Mouse (Mus musculus): ENCODE measurements around the gene Tap1.
A peak's percentile ranks its signal among the peaks of the same experiment; 100 is the strongest.
"Not testable (repeated sequence)": the region's sequence is repeated elsewhere in the genome, so short reads cannot be mapped to it uniquely, and the experiment has no call there.

Gene Tap1

DNA sequence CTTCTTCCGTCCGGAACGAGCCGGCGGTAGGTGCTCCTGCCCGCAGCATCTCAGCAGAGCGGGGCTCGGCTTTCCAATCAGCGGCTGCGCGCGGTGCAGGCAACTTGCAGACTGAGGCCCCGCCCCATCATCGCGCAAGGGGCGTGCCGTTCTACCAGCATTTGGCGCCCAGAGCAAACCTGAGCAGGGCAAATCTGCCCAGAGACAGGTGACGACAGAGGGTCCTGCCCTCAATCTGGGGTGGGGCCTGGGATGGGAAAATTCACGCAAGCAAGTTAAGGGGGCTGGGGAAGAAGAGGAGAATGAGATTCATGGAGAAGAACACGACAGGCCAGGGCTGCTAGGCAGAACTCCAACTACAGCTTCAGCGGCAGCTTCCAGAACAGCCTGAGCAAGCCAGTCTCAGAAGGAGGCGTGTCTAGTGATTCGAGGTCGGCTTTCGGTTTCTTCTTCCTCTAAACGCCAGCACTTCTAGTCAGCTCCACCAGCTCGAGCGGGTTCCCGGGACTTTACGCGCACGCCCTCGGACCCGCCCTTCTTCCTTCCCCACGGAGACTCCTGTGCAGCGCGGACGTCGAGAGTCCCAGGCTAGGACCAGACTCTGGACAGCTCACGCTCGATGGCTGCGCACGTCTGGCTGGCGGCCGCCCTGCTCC is at the start of gene Tap1, which contains the start of gene Psmb9:
TSS of gene Tap1 (plus strand) at position 293 of the 656 bp plus-strand sequence.
TSS of gene Psmb9 (minus strand) at position 504 of the 656 bp plus-strand sequence.
- peak; percentile 84 for DNase-seq (ENCODE audit: low read depth, low spot score)

- no peak for DNase-seq (ENCODE audit: low read depth, low spot score)
Measured at GRCm38 (mm10) chr17:34137601-34138000, 49.8 kb upstream of the Tap1 start.

GRCm38 (mm10) chr17:34138655-34139054 is 48.7 kb upstream of the Tap1 start:
- no peak for DNase-seq (ENCODE audit: low read depth, low spot score)

- no peak for DNase-seq (ENCODE audit: low read depth, low spot score)
Measured at GRCm38 (mm10) chr17:34139416-34139815, 47.9 kb upstream of the Tap1 start.

DNA sequence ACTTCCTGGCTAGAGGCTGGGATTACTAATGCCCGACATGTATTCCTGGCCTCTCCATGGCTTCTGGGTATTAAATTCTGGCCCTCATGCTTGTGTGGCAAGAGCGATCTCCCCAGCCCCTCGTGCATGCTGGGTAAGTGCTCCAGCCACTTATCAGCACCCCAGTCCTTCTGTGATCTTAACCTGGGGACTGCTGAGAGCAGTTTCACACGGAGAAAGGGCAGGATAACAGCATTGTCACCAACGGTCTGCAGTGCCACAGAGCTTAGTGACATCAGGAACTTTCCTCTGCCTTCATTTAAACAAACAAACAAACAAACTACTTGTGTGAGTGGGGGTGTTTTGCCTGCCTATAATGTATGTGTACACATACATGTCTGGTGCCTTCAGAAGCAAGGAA is 47.1 kb upstream of the Tap1 start:
- no peak for DNase-seq (ENCODE audit: low read depth, low spot score)

DNA sequence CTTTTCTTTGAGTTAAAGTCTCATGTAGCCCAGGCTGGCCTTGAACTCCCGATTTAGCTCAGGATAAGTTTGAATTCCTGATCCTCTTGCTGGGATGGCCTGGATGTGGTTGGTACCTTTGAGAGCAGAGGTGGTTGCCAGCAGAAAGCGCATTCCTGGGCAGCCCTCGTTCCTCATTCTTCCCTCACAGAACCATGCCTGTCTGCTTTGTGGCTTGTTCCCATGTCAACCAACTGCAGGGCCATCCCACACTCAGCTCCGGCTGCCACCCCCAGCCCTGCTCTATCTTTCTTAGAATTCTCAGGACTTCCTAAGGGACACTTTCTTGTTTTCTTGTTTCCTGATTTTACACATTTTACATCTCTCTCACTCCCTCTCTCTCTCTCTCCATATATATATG is 45.9 kb upstream of the Tap1 start:
- DNase-seq (ENCODE audit: low read depth, low spot score), result no peak

DNA sequence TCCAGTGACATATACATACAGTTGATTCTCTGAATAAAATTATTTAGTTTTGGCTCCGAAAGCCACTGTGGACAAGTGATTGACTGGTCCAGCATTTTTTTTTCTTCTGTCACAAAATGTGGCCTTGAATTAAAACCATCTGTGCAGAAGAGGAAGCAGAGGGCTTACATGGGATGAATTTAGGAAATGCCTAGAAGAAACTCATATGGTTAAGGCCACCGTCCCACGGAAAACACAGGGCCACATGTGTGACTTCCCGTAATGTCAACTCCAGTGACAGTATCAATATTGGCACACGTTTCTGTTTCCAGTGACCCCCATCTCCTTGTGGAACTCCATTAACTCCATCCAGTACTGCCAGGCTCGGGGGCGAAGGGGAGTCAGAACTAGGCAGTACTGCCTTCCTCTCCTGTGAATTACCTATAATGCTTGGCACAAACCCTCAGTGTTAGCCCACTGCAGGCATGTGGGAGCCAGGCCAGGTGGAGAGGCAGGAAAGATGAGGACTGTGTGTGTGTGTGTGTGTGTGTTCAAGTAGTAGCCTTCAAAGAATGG is 44.8 kb upstream of the Tap1 start:
- no peak for DNase-seq (ENCODE audit: low read depth, low spot score)

- no peak for DNase-seq (ENCODE audit: low read depth, low spot score)
Measured at GRCm38 (mm10) chr17:34143033-34143432, 44.3 kb upstream of the Tap1 start, which contains the start of gene H2-DMb2. TSS of gene H2-DMb2 (plus strand) at chr17:34143307.

DNA sequence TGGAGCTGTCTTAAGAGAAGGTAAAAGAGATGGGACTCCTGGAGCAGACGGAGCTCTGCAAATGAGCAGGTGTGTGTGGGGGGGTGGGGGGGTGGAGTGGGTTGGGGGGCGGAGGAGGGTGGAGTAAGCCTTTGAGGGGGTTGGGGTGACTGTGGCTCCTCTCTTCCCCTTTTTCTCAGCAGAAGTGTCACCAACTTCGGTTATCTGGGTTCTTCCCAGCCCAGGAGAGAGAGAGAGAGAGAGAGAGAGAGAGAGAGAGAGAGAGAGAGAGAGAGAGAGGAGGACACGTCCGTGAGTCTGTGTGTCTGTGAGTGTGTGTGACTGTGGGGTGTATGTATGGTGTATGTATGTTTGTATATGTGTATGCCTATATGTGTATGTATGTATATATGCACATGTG is 43.9 kb upstream of the Tap1 start:
- no peak for DNase-seq (ENCODE audit: low read depth, low spot score)

DNA sequence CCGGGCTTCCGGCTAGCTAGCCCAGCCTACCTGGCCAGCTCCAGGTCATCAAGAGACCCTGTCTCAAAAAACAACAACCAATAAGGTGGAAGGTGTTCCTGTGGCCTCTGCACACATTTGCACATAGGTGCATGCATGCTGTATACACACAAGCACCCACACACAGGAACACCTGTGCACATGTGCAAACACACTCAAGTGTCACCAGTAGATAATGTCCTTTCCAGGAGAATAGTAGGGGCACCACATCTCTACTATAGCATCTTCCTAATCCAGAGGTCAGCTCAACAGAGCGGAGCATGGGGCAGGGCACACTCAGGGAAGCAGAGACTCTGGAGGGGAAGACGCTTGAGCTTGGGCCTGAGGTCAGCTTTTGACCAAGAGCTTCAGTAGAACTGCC is 43.1 kb upstream of the Tap1 start:
- DNase-seq (ENCODE audit: low read depth, low spot score), result not testable (repeated sequence)

- no peak for DNase-seq (ENCODE audit: low read depth, low spot score)
Measured at GRCm38 (mm10) chr17:34144960-34145371, 42.4 kb upstream of the Tap1 start.

GRCm38 (mm10) chr17:34152923-34153322 is 34.4 kb upstream of the Tap1 start, which contains the start of gene H2-DMb1:
TSS of gene H2-DMb1 (plus strand) at chr17:34153072.
- peak; percentile 79 for DNase-seq (ENCODE audit: low read depth, low spot score)

GRCm38 (mm10) chr17:34155534-34155933 is 31.8 kb upstream of the Tap1 start:
- no peak for DNase-seq (ENCODE audit: low read depth, low spot score)

GRCm38 (mm10) chr17:34164202-34164895 is 23.0 kb upstream of the Tap1 start:
- no peak for DNase-seq (ENCODE audit: low read depth, low spot score)

GRCm38 (mm10) chr17:34165033-34165730 is 22.2 kb upstream of the Tap1 start:
- DNase-seq (ENCODE audit: low read depth, low spot score), result no peak

DNA sequence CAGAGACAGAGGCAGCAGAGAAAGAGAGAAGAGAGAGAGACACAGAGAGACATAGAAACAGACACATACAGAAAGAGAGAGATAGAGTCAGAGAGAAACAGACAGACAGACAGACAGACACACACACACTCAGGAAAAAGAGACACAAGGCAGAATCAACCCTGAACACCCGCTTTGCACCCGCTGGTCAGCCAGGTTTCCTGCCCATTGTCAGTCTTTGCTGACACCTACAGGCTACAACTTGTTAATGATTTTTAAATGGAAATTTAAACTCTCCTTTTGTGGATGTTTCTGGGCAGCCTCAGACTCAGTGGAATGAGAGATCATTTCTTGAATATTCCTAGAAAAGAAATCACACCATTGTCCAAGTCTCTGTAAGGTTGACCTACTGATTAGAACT is 18.1 kb upstream of the Tap1 start:
- DNase-seq (ENCODE audit: low read depth, low spot score), result peak; percentile 12

DNA sequence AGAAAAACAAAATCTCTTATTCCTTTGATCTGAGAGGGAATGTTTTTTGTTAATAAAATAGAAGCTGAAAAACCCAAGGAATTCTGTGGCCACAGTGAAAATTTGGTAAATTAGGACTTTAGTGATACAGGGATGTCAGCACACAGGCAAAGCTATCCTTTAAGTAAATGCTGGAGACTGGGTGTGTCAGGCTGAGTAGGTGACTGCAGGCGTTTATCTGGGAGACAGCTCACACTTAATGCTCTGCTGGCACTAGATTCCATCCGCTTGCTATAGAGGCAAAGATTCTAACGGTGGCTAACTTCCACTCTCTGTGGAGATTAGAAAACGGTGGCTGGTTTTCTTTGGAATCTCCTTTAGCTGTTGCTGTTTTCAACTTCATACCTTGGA is 16.9 kb upstream of the Tap1 start:
- no peak for DNase-seq (ENCODE audit: low read depth, low spot score)

GRCm38 (mm10) chr17:34170877-34171498 is 16.4 kb upstream of the Tap1 start:
- peak; percentile 41 for DNase-seq (ENCODE audit: low read depth, low spot score)

- no peak for DNase-seq (ENCODE audit: low read depth, low spot score)
Measured at GRCm38 (mm10) chr17:34172528-34172927, 14.8 kb upstream of the Tap1 start.

DNA sequence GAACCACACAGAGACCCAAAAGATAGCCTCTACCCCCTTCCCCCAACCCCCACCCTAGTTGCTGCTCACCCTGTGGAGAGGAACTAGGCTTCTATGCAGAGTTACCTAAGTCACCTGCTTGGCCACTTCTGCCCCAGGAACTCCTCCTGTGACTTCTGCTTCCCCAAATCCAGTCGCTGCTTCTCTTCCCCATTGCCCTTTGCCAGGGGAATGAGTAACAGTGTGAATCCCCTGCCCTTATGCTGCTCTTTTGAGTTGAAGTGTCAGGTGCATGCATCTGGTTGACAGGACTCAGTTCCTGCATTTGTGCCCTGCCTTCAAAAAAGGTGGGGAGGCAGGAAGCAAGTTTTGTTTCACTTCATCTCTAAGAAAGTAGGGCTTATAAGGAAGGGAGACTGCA is 13.3 kb upstream of the Tap1 start:
- no peak for DNase-seq (ENCODE audit: low read depth, low spot score)

- no peak for DNase-seq (ENCODE audit: low read depth, low spot score)
Measured at GRCm38 (mm10) chr17:34177179-34177578, 10.2 kb upstream of the Tap1 start.

DNA sequence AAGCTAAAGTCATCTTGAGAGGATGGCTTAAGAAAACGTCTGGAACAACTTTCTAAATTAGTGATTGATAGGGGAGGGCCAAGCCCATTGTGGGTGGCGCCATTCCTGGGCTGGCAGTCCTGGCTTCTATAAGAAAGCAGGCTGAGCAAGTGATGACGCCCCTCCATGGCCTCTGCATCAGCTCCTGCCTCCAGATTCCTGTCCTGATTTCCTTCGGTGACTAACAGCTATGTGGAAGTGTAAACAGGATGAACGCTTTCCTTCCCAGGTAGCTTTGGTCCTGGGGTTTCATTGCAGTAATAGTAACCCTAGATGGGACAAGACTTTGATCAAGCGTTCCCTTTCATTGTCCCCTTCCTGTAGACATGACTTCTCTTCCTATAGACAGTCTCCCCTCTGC is 8.3 kb upstream of the Tap1 start:
- no peak for DNase-seq (ENCODE audit: low read depth, low spot score)
